Mouse (Mus musculus) stomach, embryonic 16.5 days (tissue): Measurements from ENCODE around the gene Boc. TPM values are rescaled to one million over a fixed set of nuclear protein-coding genes. Genes with fewer than 3 reads are reported as not detected.
A peak's percentile ranks its signal among the peaks of the same experiment; 100 is the strongest.

Source experiments
- ATAC-seq: fragments of 200-750 bp; cut with Nextera tagmentation; 2 replicates; pipeline ENCODE4 v1.8.0; 2017; ENCODE audit warnings: moderate number of reproducible peaks, moderate TSS enrichment; ENCODE audit not compliant: insufficient read depth, low FRiP score
- H3K27ac ChIP-seq: fragments of 300-500 bp; sonication (generic); 2 replicates; pipeline ENCODE4 v1.5.1; 2014; ENCODE audit warnings: low read length
- H3K27me3 ChIP-seq: fragments of 300-500 bp; sonication (generic); 2 replicates; pipeline ENCODE4 v1.6.1; 2014; ENCODE audit warnings: low read length, control low read depth, mixed read lengths; ENCODE audit not compliant: control insufficient read depth, insufficient read depth
- H3K36me3 ChIP-seq: fragments of 300-500 bp; sonication (generic); 2 replicates; pipeline ENCODE4 v1.6.1; 2014; ENCODE audit warnings: low read length; ENCODE audit not compliant: control insufficient read depth, insufficient read depth
- H3K4me1 ChIP-seq: fragments of 300-500 bp; sonication (generic); 2 replicates; pipeline ENCODE4 v1.6.1; 2014; ENCODE audit warnings: low read length, control low read depth, mixed read lengths; ENCODE audit not compliant: control insufficient read depth, insufficient read depth
- H3K4me2 ChIP-seq: fragments of 300-500 bp; sonication (generic); 2 replicates; pipeline ENCODE4 v1.6.1; 2014; ENCODE audit warnings: low read depth, low read length, mixed read lengths
- H3K4me3 ChIP-seq: fragments of 300-500 bp; sonication (generic); replicated peaks from 2 replicates; pipeline ENCODE4 v1.5.1; 2014; ENCODE audit warnings: mild to moderate bottlenecking, low read length
- H3K9ac ChIP-seq: fragments of 300-500 bp; sonication (generic); 2 replicates; pipeline ENCODE4 v1.6.1; 2014; ENCODE audit warnings: low read length
- H3K9me3 ChIP-seq: fragments of 300-500 bp; sonication (generic); replicated peaks from 2 replicates; pipeline ENCODE4 v1.6.1; 2016; ENCODE audit warnings: low read length, control low read depth; ENCODE audit not compliant: control insufficient read depth
- WGBS: fragments of 180-500 bp; shearing (Covaris S2); extraction: QIAGEN DNeasy Blood & Tissue Kit; methylation state at CpG from one replicate; pipeline ENCODE4 v1.1.7; 2014; 5-methylcytosine and 5-hydroxymethylcytosine counted together
- polyA plus RNA-seq: library from polyadenylated mRNA; unstranded; fragments of >200 nt; fragmentation: Nextera tagmentation; extraction: Ambion mirVana; gene quantifications from 2 replicates; pipeline ENCODE4 v1.2.1, GENCODE M21; 2015

The Boc gene
- polyA plus RNA-seq, 1 experiment from 2014 or later, result 16.9 TPM

GRCm38 (mm10) chr16:44491051-44491450, 67.6 kb downstream of the Boc start:
- no peak for ATAC-seq
- H3K4me2 ChIP-seq, result no peak overlapping the region
- H3K9ac ChIP-seq, result no peak overlapping the region
- no peak overlapping the region for H3K4me3 ChIP-seq
- H3K4me1 ChIP-seq, result peaks cover 8% of the 10 kb centered on the region; the same call in 1 of the 2 replicates
- WGBS, result 86% methylated on average over 9 of the region's 9 CpGs
- H3K27me3 ChIP-seq, result no peaks in the 10 kb centered on the region
- H3K9me3 ChIP-seq, result no peaks in the 10 kb centered on the region
- no peak overlapping the region for H3K27ac ChIP-seq
- peaks cover 6% of the 10 kb centered on the region; the same call in 1 of the 2 replicates for H3K36me3 ChIP-seq

GRCm38 (mm10) chr16:44487194-44487593, 71.5 kb downstream of the Boc start:
- ATAC-seq, result no peak
- H3K4me2 ChIP-seq, result no peak overlapping the region
- H3K4me1 ChIP-seq, result peaks cover 7% of the 10 kb centered on the region
- peaks cover 6% of the 10 kb centered on the region; the same call in 1 of the 2 replicates for H3K36me3 ChIP-seq
- no peak overlapping the region for H3K9ac ChIP-seq
- H3K9me3 ChIP-seq, result no peaks in the 10 kb centered on the region
- 88% methylated on average over 13 of the region's 13 CpGs for WGBS
- H3K27me3 ChIP-seq, result no peaks in the 10 kb centered on the region
- H3K27ac ChIP-seq, result no peak overlapping the region
- H3K4me3 ChIP-seq, result no peak overlapping the region

- Histone ChIP-seq H3K36me3 (peaks cover 6% of the 10 kb centered on the region; the same call in 1 of the 2 replicates), H3K4me1 (peaks cover 11% of the 10 kb centered on the region), H3K9ac (no peak overlapping the region), H3K27me3 (no peaks in the 10 kb centered on the region), H3K4me3 (no peak overlapping the region), H3K9me3 (no peaks in the 10 kb centered on the region), H3K4me2 (no peak overlapping the region), H3K27ac (no peak overlapping the region)
- ATAC-seq, result no peak
- 81% methylated on average over 9 of the region's 9 CpGs for WGBS
These were observed 72.1 kb downstream of the Boc start for GRCm38 (mm10) chr16:44486612-44487011.

GRCm38 (mm10) chr16:44485691-44486090, 73.0 kb downstream of the Boc start:
- 81% methylated on average over 8 of the region's 8 CpGs for WGBS
- Histone ChIP-seq H3K4me1 (peaks cover 20% of the 10 kb centered on the region), H3K36me3 (peaks cover 6% of the 10 kb centered on the region; the same call in 1 of the 2 replicates), H3K9ac (no peak overlapping the region), H3K4me3 (no peak overlapping the region), H3K27me3 (no peaks in the 10 kb centered on the region), H3K9me3 (no peaks in the 10 kb centered on the region), H3K27ac (no peak overlapping the region), H3K4me2 (no peak overlapping the region)
- no peak for ATAC-seq

- no peak for ATAC-seq
- no peak overlapping the region for H3K9ac ChIP-seq
- peak overlapping the region; percentile 66 for H3K27ac ChIP-seq
- H3K36me3 ChIP-seq, result peaks cover under 1% of the 10 kb centered on the region; the same call in 1 of the 2 replicates
- no peak overlapping the region for H3K4me3 ChIP-seq
- 56% methylated on average over 10 of the region's 10 CpGs for WGBS
- H3K27me3 ChIP-seq, result no peaks in the 10 kb centered on the region
- H3K4me1 ChIP-seq, result peaks cover 22% of the 10 kb centered on the region
- H3K4me2 ChIP-seq, result no peak overlapping the region
- no peaks in the 10 kb centered on the region for H3K9me3 ChIP-seq
These were observed 73.9 kb downstream of the Boc start for GRCm38 (mm10) chr16:44484831-44485230.

- no peak overlapping the region for H3K4me2 ChIP-seq
- no peak for ATAC-seq
- H3K4me1 ChIP-seq, result peaks cover 22% of the 10 kb centered on the region
- WGBS, result 4% methylated on average over 7 of the region's 7 CpGs
- peak overlapping the region; percentile 66 for H3K27ac ChIP-seq
- no peak overlapping the region for H3K9ac ChIP-seq
- no peaks in the 10 kb centered on the region for H3K36me3 ChIP-seq
- H3K9me3 ChIP-seq, result no peaks in the 10 kb centered on the region
- no peaks in the 10 kb centered on the region for H3K27me3 ChIP-seq
- H3K4me3 ChIP-seq, result no peak overlapping the region
These were observed 74.6 kb downstream of the Boc start for GRCm38 (mm10) chr16:44484079-44484478.

GRCm38 (mm10) chr16:44481599-44482593, 76.8 kb downstream of the Boc start:
- 37% methylated on average over 28 of the region's 28 CpGs for WGBS
- peak overlapping the region; percentile 62 for H3K27ac ChIP-seq
- no peak for ATAC-seq
- no peaks in the 10 kb centered on the region for H3K36me3 ChIP-seq
- H3K4me3 ChIP-seq, result no peak overlapping the region
- H3K27me3 ChIP-seq, result no peaks in the 10 kb centered on the region
- no peaks in the 10 kb centered on the region for H3K9me3 ChIP-seq
- peak overlapping the region; percentile 19; the same call in 1 of the 2 replicates for H3K4me2 ChIP-seq
- H3K4me1 ChIP-seq, result peaks cover 22% of the 10 kb centered on the region
- H3K9ac ChIP-seq, result peak overlapping the region; percentile 28; the same call in 1 of the 2 replicates

GRCm38 (mm10) chr16:44480616-44481015, 78.1 kb downstream of the Boc start:
- H3K9me3 ChIP-seq, result no peaks in the 10 kb centered on the region
- WGBS, result 33% methylated on average over 7 of the region's 7 CpGs
- peak overlapping the region; percentile 62 for H3K27ac ChIP-seq
- H3K4me1 ChIP-seq, result peaks cover 22% of the 10 kb centered on the region
- H3K27me3 ChIP-seq, result no peaks in the 10 kb centered on the region
- no peaks in the 10 kb centered on the region for H3K36me3 ChIP-seq
- peak; percentile 27; the same call in 1 of the 2 replicates for ATAC-seq
- H3K9ac ChIP-seq, result no peak overlapping the region
- no peak overlapping the region for H3K4me3 ChIP-seq
- H3K4me2 ChIP-seq, result no peak overlapping the region

- H3K27ac ChIP-seq, result no peak overlapping the region
- H3K4me3 ChIP-seq, result no peak overlapping the region
- no peaks in the 10 kb centered on the region for H3K27me3 ChIP-seq
- H3K4me1 ChIP-seq, result peaks cover 22% of the 10 kb centered on the region
- ATAC-seq, result no peak
- WGBS, result 88% methylated on average over 14 of the region's 14 CpGs
- H3K36me3 ChIP-seq, result no peaks in the 10 kb centered on the region
- H3K9me3 ChIP-seq, result no peaks in the 10 kb centered on the region
- H3K9ac ChIP-seq, result no peak overlapping the region
- H3K4me2 ChIP-seq, result no peak overlapping the region
These were observed 78.8 kb downstream of the Boc start for GRCm38 (mm10) chr16:44479852-44480251.
